Mouse (Mus musculus) intestine, embryonic 16.5 days (tissue): ENCODE data around the gene Slc16a12. TPM values are rescaled to one million over a fixed set of nuclear protein-coding genes. Genes with fewer than 3 reads are reported as not detected.

ENCODE experiments used
- ATAC-seq: fragments of 200-750 bp; cut with Nextera tagmentation; 2 replicates; pipeline ENCODE4 v1.8.0; 2017; ENCODE audit warnings: moderate TSS enrichment, moderate library complexity
- H3K27ac ChIP-seq: fragments of 300-500 bp; sonication (generic); 2 replicates; pipeline ENCODE4 v1.5.1; 2014; ENCODE audit warnings: mild to moderate bottlenecking, low read length
- H3K27me3 ChIP-seq: fragments of 300-500 bp; sonication (generic); replicated peaks from 2 replicates; pipeline ENCODE4 v1.6.1; 2014; ENCODE audit warnings: low read length, control low read depth, mixed read lengths; ENCODE audit not compliant: control insufficient read depth, insufficient read depth
- H3K36me3 ChIP-seq: fragments of 300-500 bp; sonication (generic); 2 replicates; pipeline ENCODE4 v1.6.1; 2014; ENCODE audit warnings: low read length, control low read depth; ENCODE audit not compliant: control insufficient read depth, insufficient read depth
- H3K4me1 ChIP-seq: fragments of 300-500 bp; sonication (generic); 2 replicates; pipeline ENCODE4 v1.6.1; 2014; ENCODE audit warnings: low read length, control low read depth, mixed read lengths; ENCODE audit not compliant: control insufficient read depth, insufficient read depth
- H3K4me2 ChIP-seq: fragments of 300-500 bp; sonication (generic); 2 replicates; pipeline ENCODE4 v1.6.1; 2014; ENCODE audit warnings: low read depth, low read length, control low read depth
- H3K4me3 ChIP-seq: fragments of 300-500 bp; sonication (generic); 2 replicates; pipeline ENCODE4 v1.5.1; 2014; ENCODE audit warnings: mild to moderate bottlenecking, low read length
- H3K9ac ChIP-seq: fragments of 300-500 bp; sonication (generic); 2 replicates; pipeline ENCODE4 v1.6.1; 2014; ENCODE audit warnings: low read depth, low read length
- H3K9me3 ChIP-seq: fragments of 300-500 bp; sonication (generic); 2 replicates; pipeline ENCODE4 v1.6.1; 2016; ENCODE audit warnings: low read length, control low read depth; ENCODE audit not compliant: control insufficient read depth
- WGBS: fragments of 180-500 bp; shearing (Covaris S2); extraction: QIAGEN DNeasy Blood & Tissue Kit; methylation state at CpG from one replicate; pipeline ENCODE4 v1.1.7; 2014; 5-methylcytosine and 5-hydroxymethylcytosine counted together
- polyA plus RNA-seq: library from polyadenylated mRNA; unstranded; fragments of >200 nt; fragmentation: Nextera tagmentation; extraction: Ambion mirVana; gene quantifications from 2 replicates; pipeline ENCODE4 v1.2.1, GENCODE M21; 2015

Slc16a12 gene
- polyA plus RNA-seq, 1 experiment from 2014 or later, result 8.3 TPM

DNA sequence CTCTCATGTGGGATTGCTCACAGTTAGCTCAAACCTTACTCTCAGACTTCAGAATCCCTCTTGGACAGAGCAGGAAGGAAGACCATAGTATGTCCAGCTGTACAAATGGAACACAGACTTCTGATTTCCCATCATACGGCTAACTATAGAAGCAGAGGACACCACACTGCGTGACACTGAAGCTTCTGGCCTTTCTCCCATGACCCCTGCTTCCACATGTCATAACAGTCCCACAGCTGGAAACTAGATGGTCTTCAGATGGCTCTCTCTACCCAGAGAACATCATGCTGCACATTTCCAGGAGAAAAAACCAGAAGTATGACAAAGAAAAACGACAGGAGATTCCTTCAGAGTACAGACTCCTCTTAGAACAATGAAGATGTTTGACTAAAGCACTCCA is 14.1 kb downstream of the Slc16a12 start:
- Histone ChIP-seq H3K4me3 (no peak overlapping the region), H3K4me1 (no peaks in the 10 kb centered on the region), H3K36me3 (no peaks in the 10 kb centered on the region), H3K4me2 (no peak overlapping the region), H3K9ac (no peak overlapping the region), H3K27ac (no peak overlapping the region), H3K9me3 (no peaks in the 10 kb centered on the region), H3K27me3 (no peaks in the 10 kb centered on the region)
- 52% methylated on average over 3 of the region's 3 CpGs for WGBS
- ATAC-seq, result peak; percentile 52

- no peak overlapping the region for H3K9ac ChIP-seq
- ATAC-seq, result no peak
- no peaks in the 10 kb centered on the region for H3K27me3 ChIP-seq
- H3K4me2 ChIP-seq, result no peak overlapping the region
- H3K9me3 ChIP-seq, result no peaks in the 10 kb centered on the region
- 73% methylated on average over 5 of the region's 5 CpGs for WGBS
- H3K36me3 ChIP-seq, result no peaks in the 10 kb centered on the region
- no peak overlapping the region for H3K4me3 ChIP-seq
- no peaks in the 10 kb centered on the region for H3K4me1 ChIP-seq
- no peak overlapping the region for H3K27ac ChIP-seq
Measured at GRCm38 (mm10) chr19:34731356-34731755, 15.7 kb downstream of the Slc16a12 start.

GRCm38 (mm10) chr19:34730584-34730983 is 16.5 kb downstream of the Slc16a12 start:
- Histone ChIP-seq H3K4me2 (no peak overlapping the region), H3K9ac (no peak overlapping the region), H3K9me3 (no peaks in the 10 kb centered on the region), H3K36me3 (no peaks in the 10 kb centered on the region), H3K4me1 (no peaks in the 10 kb centered on the region), H3K27ac (no peak overlapping the region), H3K4me3 (no peak overlapping the region), H3K27me3 (no peaks in the 10 kb centered on the region)
- no peak for ATAC-seq
- 90% methylated on average over 4 of the region's 4 CpGs for WGBS

DNA sequence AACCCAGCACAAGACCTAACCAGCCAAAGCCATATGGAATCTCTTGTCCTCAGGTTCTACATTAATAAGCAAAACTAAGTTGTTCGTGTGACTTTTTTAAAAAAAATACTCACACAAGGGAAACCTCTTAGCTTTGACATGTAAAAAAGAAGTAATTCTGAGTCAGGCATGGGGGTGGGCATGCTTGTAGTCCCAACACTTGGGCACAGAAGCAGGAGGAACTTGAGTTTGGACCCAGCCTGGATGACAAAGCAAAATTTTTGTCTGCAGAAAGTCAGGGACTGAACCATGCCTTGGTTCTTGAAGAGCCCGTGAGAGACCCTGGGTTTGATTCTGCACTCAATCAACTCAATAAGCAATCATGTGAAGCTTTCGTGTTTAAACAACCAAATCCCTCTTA is 17.6 kb downstream of the Slc16a12 start:
- 84% methylated on average over 3 of the region's 3 CpGs for WGBS
- no peak overlapping the region for H3K4me2 ChIP-seq
- H3K36me3 ChIP-seq, result no peaks in the 10 kb centered on the region
- H3K27ac ChIP-seq, result no peak overlapping the region
- H3K9me3 ChIP-seq, result no peaks in the 10 kb centered on the region
- ATAC-seq, result no peak
- H3K4me1 ChIP-seq, result no peaks in the 10 kb centered on the region
- no peak overlapping the region for H3K9ac ChIP-seq
- H3K4me3 ChIP-seq, result no peak overlapping the region
- H3K27me3 ChIP-seq, result no peaks in the 10 kb centered on the region

DNA sequence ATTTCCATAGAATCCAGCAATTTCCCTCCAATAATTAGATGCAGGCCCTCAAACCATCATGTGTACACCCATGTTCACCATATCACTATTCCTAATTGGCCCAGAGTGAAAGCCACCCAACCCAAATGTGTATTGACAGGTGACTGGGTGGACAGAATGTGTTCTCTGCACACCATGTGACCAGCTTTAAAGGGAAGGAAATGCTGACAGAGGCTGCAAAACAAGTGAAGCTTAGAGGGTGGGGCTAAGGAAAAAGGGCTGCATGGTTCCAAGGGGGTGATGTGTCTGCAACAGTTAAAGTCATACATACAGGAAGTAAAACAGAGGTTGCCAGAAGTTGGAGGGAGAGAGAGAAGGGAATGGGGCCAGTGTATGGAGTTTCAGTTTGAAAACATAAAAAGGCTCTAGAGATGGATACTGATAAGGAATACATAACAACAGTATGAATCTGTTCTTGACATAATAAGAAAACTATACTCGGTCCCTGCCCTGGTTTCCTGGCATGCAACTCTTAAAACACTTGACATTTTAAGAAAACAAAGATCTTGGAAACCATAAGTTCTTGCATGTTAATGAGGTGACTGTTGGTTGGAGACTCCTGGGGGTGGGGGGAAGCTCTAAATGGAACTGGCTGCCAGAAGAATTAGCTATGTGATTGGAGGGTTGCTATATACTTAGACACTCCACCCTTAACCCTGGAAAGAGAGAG is 20.7 kb downstream of the Slc16a12 start:
- Histone ChIP-seq H3K9ac (no peak overlapping the region), H3K27ac (no peak overlapping the region), H3K4me2 (no peak overlapping the region), H3K36me3 (no peaks in the 10 kb centered on the region), H3K4me3 (no peak overlapping the region), H3K4me1 (no peaks in the 10 kb centered on the region), H3K9me3 (no peaks in the 10 kb centered on the region), H3K27me3 (no peaks in the 10 kb centered on the region)
- WGBS, result 44% methylated on average over 1 of the region's 1 CpGs
- ATAC-seq, result no peak

DNA sequence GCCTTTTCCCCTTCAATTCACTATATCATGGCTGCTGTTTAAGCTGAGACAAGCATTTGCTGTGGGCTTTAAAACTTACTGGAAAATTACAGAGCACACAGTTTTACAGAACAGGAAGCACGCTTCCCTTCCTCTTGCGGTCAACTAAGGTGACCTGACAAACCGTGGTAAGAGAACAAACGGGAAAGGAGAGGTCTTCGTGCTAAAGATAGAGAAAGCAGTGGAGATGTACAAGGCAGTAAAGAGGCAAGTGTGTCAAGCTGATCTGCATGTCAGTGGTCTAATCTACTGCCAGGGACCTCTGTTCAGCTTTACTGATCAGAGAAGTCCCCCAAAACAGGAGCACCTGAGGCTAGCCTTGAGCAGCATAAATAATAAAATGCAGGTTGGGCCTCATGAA is 21.7 kb downstream of the Slc16a12 start:
- WGBS, result 82% methylated on average over 5 of the region's 5 CpGs
- Histone ChIP-seq H3K36me3 (no peaks in the 10 kb centered on the region), H3K27me3 (no peaks in the 10 kb centered on the region), H3K27ac (no peak overlapping the region), H3K4me3 (no peak overlapping the region), H3K9ac (no peak overlapping the region), H3K4me2 (no peak overlapping the region), H3K9me3 (no peaks in the 10 kb centered on the region), H3K4me1 (no peaks in the 10 kb centered on the region)
- no peak for ATAC-seq

- Histone ChIP-seq H3K4me3 (no peak overlapping the region), H3K9me3 (no peaks in the 10 kb centered on the region), H3K9ac (no peak overlapping the region), H3K4me1 (no peaks in the 10 kb centered on the region), H3K27ac (no peak overlapping the region), H3K27me3 (no peaks in the 10 kb centered on the region), H3K4me2 (no peak overlapping the region), H3K36me3 (no peaks in the 10 kb centered on the region)
- no peak for ATAC-seq
- 84% methylated on average over 4 of the region's 4 CpGs for WGBS
Measured at GRCm38 (mm10) chr19:34724598-34724997, 22.5 kb downstream of the Slc16a12 start.

DNA sequence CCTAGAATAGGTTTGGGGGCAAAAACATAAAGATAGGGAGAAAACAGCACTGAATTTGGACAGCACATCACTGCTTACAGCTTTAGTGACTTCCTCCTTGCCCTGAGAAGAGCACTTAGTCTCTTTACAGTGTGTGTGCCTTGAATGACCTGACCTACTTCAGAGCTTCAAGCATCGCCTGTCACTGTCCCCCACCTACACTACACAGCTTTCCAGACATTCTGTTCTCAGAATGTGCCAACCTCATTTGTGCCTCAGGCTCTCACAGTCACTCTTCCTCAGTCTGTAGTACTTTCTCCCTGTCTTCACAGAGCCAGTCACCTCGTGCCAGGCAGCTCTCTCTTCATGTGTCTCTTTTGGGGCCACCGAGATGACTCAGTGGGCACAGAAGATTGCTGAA is 24.5 kb downstream of the Slc16a12 start:
- Histone ChIP-seq H3K27ac (no peak overlapping the region), H3K4me2 (no peak overlapping the region), H3K4me3 (no peak overlapping the region), H3K36me3 (no peaks in the 10 kb centered on the region), H3K9me3 (no peaks in the 10 kb centered on the region), H3K9ac (no peak overlapping the region), H3K4me1 (no peaks in the 10 kb centered on the region), H3K27me3 (no peaks in the 10 kb centered on the region)
- no peak for ATAC-seq
- 88% methylated on average over 3 of the region's 3 CpGs for WGBS

DNA sequence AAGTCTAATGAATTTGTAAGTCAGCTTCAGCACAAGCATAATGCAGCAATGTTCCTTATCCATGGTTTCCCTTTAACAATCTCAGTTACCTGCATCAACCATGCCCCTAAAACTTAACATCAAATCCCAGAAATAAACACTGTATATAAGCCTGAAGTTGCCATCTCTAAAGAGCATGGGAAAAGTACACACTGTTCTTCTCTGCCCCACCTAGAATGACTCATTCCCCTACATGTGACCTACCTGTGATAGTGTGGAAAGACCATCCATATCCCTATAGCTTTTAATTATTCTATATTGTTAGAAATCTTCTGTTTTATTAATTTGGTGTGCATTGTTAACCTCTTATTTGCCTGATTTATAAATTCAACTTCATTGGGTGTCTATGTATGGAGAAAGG is 27.0 kb downstream of the Slc16a12 start:
- no peak overlapping the region for H3K9ac ChIP-seq
- no peak overlapping the region for H3K4me3 ChIP-seq
- ATAC-seq, result peak; percentile 86
- H3K4me1 ChIP-seq, result no peaks in the 10 kb centered on the region
- H3K27me3 ChIP-seq, result no peaks in the 10 kb centered on the region
- H3K9me3 ChIP-seq, result no peaks in the 10 kb centered on the region
- H3K27ac ChIP-seq, result no peak overlapping the region
- H3K36me3 ChIP-seq, result no peaks in the 10 kb centered on the region
- H3K4me2 ChIP-seq, result no peak overlapping the region

GRCm38 (mm10) chr19:34718963-34719362 is 28.1 kb downstream of the Slc16a12 start:
- no peak for ATAC-seq
- Histone ChIP-seq H3K36me3 (no peaks in the 10 kb centered on the region), H3K4me1 (no peaks in the 10 kb centered on the region), H3K4me2 (no peak overlapping the region), H3K4me3 (no peak overlapping the region), H3K9ac (no peak overlapping the region), H3K27ac (no peak overlapping the region), H3K9me3 (no peaks in the 10 kb centered on the region), H3K27me3 (no peaks in the 10 kb centered on the region)
- 85% methylated on average over 5 of the region's 5 CpGs for WGBS
